Mouse (Mus musculus) forebrain, embryonic 15.5 days (tissue): ENCODE results near the gene Olig1. TPM values are rescaled to one million over a fixed set of nuclear protein-coding genes. Genes with fewer than 3 reads are reported as not detected.

Experiments
- ATAC-seq: fragments of 200-750 bp; cut with Nextera tagmentation; replicated peaks from 2 replicates; pipeline ENCODE4 v1.8.0; 2017; ENCODE audit warnings: mild to moderate bottlenecking, moderate TSS enrichment, moderate library complexity
- H3K27ac ChIP-seq: fragments of 300-500 bp; sonication (generic); replicated peaks from 2 replicates; pipeline ENCODE4 v1.5.1; 2015; ENCODE audit warnings: mild to moderate bottlenecking, inconsistent platforms
- H3K27me3 ChIP-seq: fragments of 300-500 bp; sonication (generic); 2 replicates; pipeline ENCODE4 v1.6.1; 2015; ENCODE audit warnings: inconsistent platforms
- H3K36me3 ChIP-seq: fragments of 300-500 bp; sonication (generic); 2 replicates; pipeline ENCODE4 v1.6.1; 2015; ENCODE audit warnings: mild to moderate bottlenecking, inconsistent platforms
- H3K4me1 ChIP-seq: fragments of 300-500 bp; sonication (generic); 2 replicates; pipeline ENCODE4 v1.6.1; 2015; ENCODE audit warnings: inconsistent platforms
- H3K4me2 ChIP-seq: fragments of 300-500 bp; sonication (generic); replicated peaks from 2 replicates; pipeline ENCODE4 v1.6.1; 2015; ENCODE audit warnings: mild to moderate bottlenecking, inconsistent platforms
- H3K4me3 ChIP-seq: fragments of 300-500 bp; sonication (generic); 2 replicates; pipeline ENCODE4 v1.5.1; 2015; ENCODE audit warnings: mild to moderate bottlenecking, inconsistent platforms
- H3K9ac ChIP-seq: fragments of 300-500 bp; sonication (generic); replicated peaks from 2 replicates; pipeline ENCODE4 v1.6.1; 2015; ENCODE audit warnings: mild to moderate bottlenecking, inconsistent platforms
- H3K9me3 ChIP-seq: fragments of 300-500 bp; sonication (generic); 2 replicates; pipeline ENCODE4 v1.6.1; 2016; ENCODE audit warnings: inconsistent platforms
- WGBS: fragments of 180-500 bp; shearing (Covaris S2); methylation state at CpG from one replicate; pipeline ENCODE4 v1.1.7; 2015; ENCODE audit warnings: mixed read lengths; 5-methylcytosine and 5-hydroxymethylcytosine counted together
- polyA plus RNA-seq: library from polyadenylated mRNA; unstranded; fragments of >200 nt; fragmentation: Nextera tagmentation; extraction: Ambion mirVana; gene quantifications from 2 replicates; pipeline ENCODE4 v1.2.1, GENCODE M21; 2015

The Olig1 gene
- polyA plus RNA-seq, 1 experiment from 2014 or later, result 33.4 TPM

GRCm38 (mm10) chr16:91300641-91301441 is 31.3 kb downstream of the Olig1 start:
- Histone ChIP-seq H3K4me3 (peak overlapping the region; percentile 7), H3K4me1 (peaks cover 41% of the 10 kb centered on the region), H3K4me2 (peak overlapping the region; percentile 30), H3K9ac (no peak overlapping the region), H3K36me3 (no peaks in the 10 kb centered on the region), H3K27ac (no peak overlapping the region), H3K9me3 (no peaks in the 10 kb centered on the region), H3K27me3 (peaks cover 57% of the 10 kb centered on the region; the same call in 1 of the 2 replicates)
- 6% methylated on average over 16 of the region's 16 CpGs for WGBS
- ATAC-seq, result peak; percentile 31; the same call in 1 of the 2 replicates

- Histone ChIP-seq H3K9ac (no peak overlapping the region; the same call in 1 of the 2 replicates), H3K4me2 (peak overlapping the region; percentile 30), H3K4me3 (peak overlapping the region; percentile 7), H3K9me3 (no peaks in the 10 kb centered on the region), H3K36me3 (no peaks in the 10 kb centered on the region), H3K27me3 (peaks cover 57% of the 10 kb centered on the region; the same call in 1 of the 2 replicates), H3K4me1 (peaks cover 44% of the 10 kb centered on the region), H3K27ac (no peak overlapping the region)
- ATAC-seq, result peak; percentile 12; the same call in 1 of the 2 replicates
- 2% methylated on average over 18 of the region's 18 CpGs for WGBS
Measured at GRCm38 (mm10) chr16:91301454-91301853, 31.9 kb downstream of the Olig1 start.

- ATAC-seq, result peak; percentile 68
- 0 out of 2 replicates have a peak overlapping the region, but pooled peaks have one; percentile 1 for H3K4me2 ChIP-seq
- H3K27ac ChIP-seq, result no peak overlapping the region
- H3K9me3 ChIP-seq, result no peaks in the 10 kb centered on the region
- H3K27me3 ChIP-seq, result peaks cover 70% of the 10 kb centered on the region
- no peaks in the 10 kb centered on the region for H3K36me3 ChIP-seq
- no peak overlapping the region for H3K4me3 ChIP-seq
- H3K9ac ChIP-seq, result no peak overlapping the region
- H3K4me1 ChIP-seq, result peaks cover 44% of the 10 kb centered on the region
- WGBS, result 23% methylated on average over 26 of the region's 26 CpGs
Measured at GRCm38 (mm10) chr16:91303776-91304709, 34.5 kb downstream of the Olig1 start.

GRCm38 (mm10) chr16:91305512-91306111 is 36.0 kb downstream of the Olig1 start:
- WGBS, result 34% methylated on average over 16 of the region's 16 CpGs
- Histone ChIP-seq H3K9me3 (no peaks in the 10 kb centered on the region), H3K27ac (no peak overlapping the region), H3K4me1 (peaks cover 46% of the 10 kb centered on the region), H3K4me3 (no peak overlapping the region), H3K9ac (no peak overlapping the region), H3K4me2 (no peak overlapping the region), H3K36me3 (no peaks in the 10 kb centered on the region), H3K27me3 (peaks cover 65% of the 10 kb centered on the region)
- ATAC-seq, result no peak

GRCm38 (mm10) chr16:91309872-91310271 is 40.3 kb downstream of the Olig1 start:
- Histone ChIP-seq H3K9ac (no peak overlapping the region), H3K4me2 (no peak overlapping the region), H3K4me3 (no peak overlapping the region), H3K36me3 (no peaks in the 10 kb centered on the region), H3K27ac (no peak overlapping the region), H3K27me3 (peaks cover 43% of the 10 kb centered on the region), H3K9me3 (no peaks in the 10 kb centered on the region), H3K4me1 (peaks cover 24% of the 10 kb centered on the region)
- no peak for ATAC-seq
- WGBS, result 21% methylated on average over 3 of the region's 3 CpGs

GRCm38 (mm10) chr16:91312921-91313320 is 43.3 kb downstream of the Olig1 start:
- no peak for ATAC-seq
- no peak overlapping the region for H3K4me3 ChIP-seq
- peaks cover 13% of the 10 kb centered on the region for H3K4me1 ChIP-seq
- H3K27ac ChIP-seq, result no peak overlapping the region
- peaks cover 25% of the 10 kb centered on the region; the same call in 1 of the 2 replicates for H3K27me3 ChIP-seq
- H3K4me2 ChIP-seq, result no peak overlapping the region
- no peaks in the 10 kb centered on the region for H3K36me3 ChIP-seq
- no peak overlapping the region for H3K9ac ChIP-seq
- WGBS, result 33% methylated on average over 6 of the region's 7 CpGs
- no peaks in the 10 kb centered on the region for H3K9me3 ChIP-seq

- peak; percentile 64 for ATAC-seq
- Histone ChIP-seq H3K4me3 (0 out of 2 replicates have a peak overlapping the region, but pooled peaks have one; percentile 2), H3K4me1 (peaks cover 13% of the 10 kb centered on the region), H3K36me3 (no peaks in the 10 kb centered on the region), H3K9ac (no peak overlapping the region), H3K9me3 (no peaks in the 10 kb centered on the region), H3K27ac (no peak overlapping the region), H3K4me2 (peak overlapping the region; percentile 25), H3K27me3 (0 out of 2 replicates have a peak, but pooled peaks cover 22% of the 10 kb centered on the region)
- 5% methylated on average over 19 of the region's 19 CpGs for WGBS
Measured at GRCm38 (mm10) chr16:91314114-91314775, 44.7 kb downstream of the Olig1 start.

GRCm38 (mm10) chr16:91320191-91320590 is 50.6 kb downstream of the Olig1 start:
- 50% methylated on average over 10 of the region's 10 CpGs for WGBS
- peak overlapping the region; percentile 45 for H3K4me2 ChIP-seq
- H3K36me3 ChIP-seq, result no peaks in the 10 kb centered on the region
- H3K4me3 ChIP-seq, result peak overlapping the region; percentile 25
- H3K27me3 ChIP-seq, result peaks cover 14% of the 10 kb centered on the region; the same call in 1 of the 2 replicates
- no peak overlapping the region for H3K27ac ChIP-seq
- no peaks in the 10 kb centered on the region for H3K9me3 ChIP-seq
- peaks cover 12% of the 10 kb centered on the region for H3K4me1 ChIP-seq
- no peak overlapping the region for H3K9ac ChIP-seq
- no peak for ATAC-seq

GRCm38 (mm10) chr16:91320608-91321007 is 51.0 kb downstream of the Olig1 start:
- WGBS, result 10% methylated on average over 15 of the region's 15 CpGs

More at GRCm38 (mm10) chr16:91320608-91321007, 51.0 kb downstream of the Olig1 start:
- Histone ChIP-seq H3K27me3 (peaks cover 14% of the 10 kb centered on the region; the same call in 1 of the 2 replicates), H3K4me3 (peak overlapping the region; percentile 25), H3K9ac (no peak overlapping the region), H3K9me3 (no peaks in the 10 kb centered on the region), H3K4me2 (peak overlapping the region; percentile 45), H3K36me3 (no peaks in the 10 kb centered on the region), H3K4me1 (peaks cover 12% of the 10 kb centered on the region), H3K27ac (no peak overlapping the region)
- no peak; the same call in 1 of the 2 replicates for ATAC-seq
